Mouse (Mus musculus): ENCODE measurements around the gene Cers6. TPM values are rescaled to one million over a fixed set of nuclear protein-coding genes. Genes with fewer than 3 reads are reported as not detected.

Cers6 gene
- polyA plus RNA-seq, 1 experiment from 2014 or later, result 25.4 TPM

Other genes starting within 250 kb of the Cers6 start
- not detected in 2 replicates for gene 4932414N04Rik, start 205.0 kb upstream of the Cers6 start, polyA plus RNA-seq (2016; fragmentation: Nextera tagmentation; extraction: Ambion mirVana)

Measured in heart, embryonic 12.5 days (tissue).